Mouse (Mus musculus) embryonic facial prominence, embryonic 11.5 days (tissue): Measurements from ENCODE around the gene Olfr1020. TPM values are rescaled to one million over a fixed set of nuclear protein-coding genes. Genes with fewer than 3 reads are reported as not detected.

Experiments used
- ATAC-seq: fragments of 200-750 bp; cut with Nextera tagmentation; replicated peaks from 2 replicates; pipeline ENCODE4 v1.8.0; 2017; ENCODE audit warnings: low read depth; ENCODE audit not compliant: insufficient number of reproducible peaks, low FRiP score, low TSS enrichment
- DNase-seq: peaks from one replicate; pipeline ENCODE4 v3.0.0-alpha.2; 2015; ENCODE audit warnings: low spot score
- H3K27ac ChIP-seq: fragments of 300-500 bp; sonication (generic); replicated peaks from 2 replicates; pipeline ENCODE4 v1.5.1; 2014; ENCODE audit warnings: mild to moderate bottlenecking, low read depth, low read length, control low read depth
- H3K27me3 ChIP-seq: fragments of 300-500 bp; sonication (generic); 2 replicates; pipeline ENCODE4 v1.6.1; 2014; ENCODE audit warnings: mild to moderate bottlenecking, low read length, moderate library complexity, mixed read lengths; ENCODE audit not compliant: control insufficient read depth, insufficient read depth
- H3K36me3 ChIP-seq: fragments of 300-500 bp; sonication (generic); replicated peaks from 2 replicates; pipeline ENCODE4 v1.6.1; 2014; ENCODE audit warnings: low read depth, mild to moderate bottlenecking, low read length, moderate library complexity, mixed read lengths; ENCODE audit not compliant: control insufficient read depth, insufficient read depth
- H3K4me1 ChIP-seq: fragments of 300-500 bp; sonication (generic); 2 replicates; pipeline ENCODE4 v1.6.1; 2014; ENCODE audit warnings: low read length, mixed read lengths; ENCODE audit not compliant: control insufficient read depth, insufficient read depth
- H3K4me2 ChIP-seq: fragments of 300-500 bp; sonication (generic); 2 replicates; pipeline ENCODE4 v1.6.1; 2014; ENCODE audit warnings: low read depth, mild to moderate bottlenecking, control low read depth, low read length, moderate library complexity
- H3K4me3 ChIP-seq: fragments of 300-500 bp; sonication (generic); 2 replicates; pipeline ENCODE4 v1.5.1; 2014; ENCODE audit warnings: low read depth, low read length, control low read depth
- H3K9ac ChIP-seq: fragments of 300-500 bp; sonication (generic); replicated peaks from 2 replicates; pipeline ENCODE4 v1.6.1; 2014; ENCODE audit warnings: mild to moderate bottlenecking, control low read depth, low read length
- H3K9me3 ChIP-seq: fragments of 300-500 bp; sonication (generic); replicated peaks from 2 replicates; pipeline ENCODE4 v1.6.1; 2016; ENCODE audit warnings: mild to moderate bottlenecking, low read length, inconsistent platforms, mixed read lengths; ENCODE audit not compliant: control insufficient read depth
- WGBS: fragments of 180-500 bp; shearing (Covaris S2); extraction: QIAGEN DNeasy Blood & Tissue Kit; methylation state at CpG from one replicate; pipeline ENCODE4 v1.1.7; 2014; 5-methylcytosine and 5-hydroxymethylcytosine counted together
- polyA plus RNA-seq: library from polyadenylated mRNA; unstranded; fragments of >200 nt; fragmentation: Nextera tagmentation; extraction: Ambion mirVana; gene quantifications from 2 replicates; pipeline ENCODE4 v1.2.1, GENCODE M21; 2014

The Olfr1020 gene
- not detected in 2 replicates for polyA plus RNA-seq

DNA sequence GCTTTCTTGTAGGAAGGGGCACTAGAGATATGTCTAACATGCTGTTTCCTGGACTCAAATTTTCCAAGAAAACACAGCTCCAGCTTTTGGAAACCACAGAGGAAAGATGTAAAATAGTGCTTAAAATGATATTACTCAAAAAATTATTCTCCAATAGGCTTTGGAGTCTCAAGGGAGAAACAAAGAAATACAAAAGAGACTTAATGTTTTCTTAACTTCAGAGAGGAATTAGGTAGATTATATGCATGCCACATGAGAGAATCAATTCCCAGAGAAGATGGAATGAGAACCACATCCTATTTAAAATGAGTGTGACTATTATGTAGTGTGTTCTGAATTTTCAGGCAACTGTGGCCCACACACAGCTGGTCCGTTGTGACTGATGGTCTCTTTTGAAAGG is at the start of gene Olfr1020:
Gene Olfr1020, plus strand, starts transcription at position 301 of the 400 bp plus-strand sequence.
- no peaks in the 10 kb centered on the region for H3K9me3 ChIP-seq
- no peak within 1 kb of the TSS for H3K4me3 ChIP-seq
- no peaks in the 10 kb centered on the region for H3K4me1 ChIP-seq
- ATAC-seq = no peak
- no peak within 1 kb of the TSS for H3K27ac ChIP-seq
- DNase-seq = no peak
- no peaks in the 10 kb centered on the region for H3K27me3 ChIP-seq
- H3K9ac ChIP-seq = no peak within 1 kb of the TSS
- WGBS = 76% methylated on average over 1 of the region's 1 CpGs
- H3K4me2 ChIP-seq = no peak within 1 kb of the TSS
- H3K36me3 ChIP-seq = no peaks in the 10 kb centered on the region

GRCm38 (mm10) chr2:85802444-85802843 is 44.4 kb upstream of the Olfr1020 start, which contains the start of gene Olfr1016:
TSS of gene Olfr1016 (minus strand) at chr2:85802544.
- no peaks in the 10 kb centered on the region for H3K4me1 ChIP-seq
- no peaks in the 10 kb centered on the region for H3K27me3 ChIP-seq
- ATAC-seq (no peak), DNase-seq (no peak)
- no peak within 1 kb of the TSS for H3K4me2 ChIP-seq
- H3K9ac ChIP-seq = no peak within 1 kb of the TSS
- no peak within 1 kb of the TSS for H3K27ac ChIP-seq
- H3K9me3 ChIP-seq = no peaks in the 10 kb centered on the region
- 90% methylated on average over 2 of the region's 2 CpGs for WGBS
- no peaks in the 10 kb centered on the region for H3K36me3 ChIP-seq
- H3K4me3 ChIP-seq = no peak within 1 kb of the TSS

DNA sequence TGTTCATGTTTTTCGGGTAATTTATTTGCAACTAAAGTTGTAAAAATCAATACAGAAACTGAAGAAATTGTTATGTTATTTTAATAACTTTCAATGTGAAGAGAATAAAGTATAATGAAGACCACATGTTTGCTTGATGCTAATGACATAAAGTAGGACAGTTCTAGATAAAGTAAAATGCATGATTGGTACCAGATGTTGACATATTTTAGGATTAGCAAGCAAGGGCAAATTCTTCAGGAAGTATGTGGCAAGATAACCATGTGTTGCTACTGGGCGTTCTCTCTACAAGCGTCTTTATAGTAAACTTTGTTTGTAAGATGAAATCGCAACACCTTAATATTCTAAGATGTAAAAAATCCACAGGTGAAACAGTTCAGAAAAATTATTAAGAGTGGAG is 42.3 kb upstream of the Olfr1020 start:
- Histone ChIP-seq H3K36me3 (no peaks in the 10 kb centered on the region), H3K9me3 (no peaks in the 10 kb centered on the region), H3K27ac (no peak overlapping the region), H3K4me1 (no peaks in the 10 kb centered on the region), H3K4me3 (no peak overlapping the region), H3K27me3 (no peaks in the 10 kb centered on the region), H3K9ac (no peak overlapping the region), H3K4me2 (no peak overlapping the region)
- WGBS = 47% methylated on average over 4 of the region's 4 CpGs
- ATAC-seq (no peak), DNase-seq (peak; percentile 73)

GRCm38 (mm10) chr2:85818179-85818578 is 28.7 kb upstream of the Olfr1020 start, which contains the start of gene Olfr1018:
TSS of gene Olfr1018 (plus strand) at chr2:85818479.
- H3K9me3 ChIP-seq = no peaks in the 10 kb centered on the region
- H3K27ac ChIP-seq = no peak within 1 kb of the TSS
- no peaks in the 10 kb centered on the region for H3K27me3 ChIP-seq
- no peaks in the 10 kb centered on the region for H3K36me3 ChIP-seq
- DNase-seq (no peak), ATAC-seq (no peak)
- no peaks in the 10 kb centered on the region for H3K4me1 ChIP-seq
- H3K9ac ChIP-seq = no peak within 1 kb of the TSS
- no peak within 1 kb of the TSS for H3K4me3 ChIP-seq
- no peak within 1 kb of the TSS for H3K4me2 ChIP-seq

DNA sequence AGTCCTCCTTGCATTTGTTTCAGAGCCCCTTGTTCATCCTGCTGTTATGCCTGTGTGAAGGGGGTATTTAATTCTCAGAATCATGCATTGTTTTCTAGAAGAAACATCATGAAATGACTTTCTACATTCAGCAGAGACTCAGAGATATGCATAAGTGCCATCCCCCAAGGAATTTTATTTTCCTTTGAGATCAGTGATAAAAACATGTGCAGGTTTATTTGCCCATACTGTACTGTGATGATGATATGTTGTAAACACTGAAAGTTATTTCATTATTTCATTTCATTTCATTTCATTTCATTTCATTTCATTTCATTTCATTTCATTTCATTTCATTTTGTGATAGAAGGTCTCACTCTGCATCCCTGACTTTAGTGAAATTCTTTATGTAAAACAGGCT is 1.4 kb upstream of the Olfr1020 start, which contains the start of gene Olfr1019:
Gene Olfr1019, minus strand, starts transcription at position 101 of the 400 bp plus-strand sequence.
- H3K27ac ChIP-seq = no peak within 1 kb of the TSS
- no peak within 1 kb of the TSS for H3K9ac ChIP-seq
- DNase-seq (no peak), ATAC-seq (no peak)
- no peak within 1 kb of the TSS for H3K4me2 ChIP-seq
- no peaks in the 10 kb centered on the region for H3K4me1 ChIP-seq
- no peaks in the 10 kb centered on the region for H3K36me3 ChIP-seq
- H3K9me3 ChIP-seq = no peaks in the 10 kb centered on the region
- no peak within 1 kb of the TSS for H3K4me3 ChIP-seq
- no peaks in the 10 kb centered on the region for H3K27me3 ChIP-seq

GRCm38 (mm10) chr2:85868294-85868693 is 21.5 kb downstream of the Olfr1020 start, which contains the start of gene Olfr1022:
TSS of gene Olfr1022 (plus strand) at chr2:85868594.
- H3K27ac ChIP-seq = no peak within 1 kb of the TSS
- no peaks in the 10 kb centered on the region for H3K27me3 ChIP-seq
- H3K9ac ChIP-seq = no peak within 1 kb of the TSS
- WGBS = 53% methylated on average over 2 of the region's 2 CpGs
- no peak within 1 kb of the TSS for H3K4me2 ChIP-seq
- no peaks in the 10 kb centered on the region for H3K36me3 ChIP-seq
- H3K9me3 ChIP-seq = no peaks in the 10 kb centered on the region
- DNase-seq (no peak), ATAC-seq (no peak)
- H3K4me1 ChIP-seq = no peaks in the 10 kb centered on the region
- H3K4me3 ChIP-seq = no peak within 1 kb of the TSS

GRCm38 (mm10) chr2:85885340-85885739 is 38.5 kb downstream of the Olfr1020 start, which contains the start of gene Olfr1023:
TSS of gene Olfr1023 (plus strand) at chr2:85885640.
- H3K9ac ChIP-seq = no peak within 1 kb of the TSS
- H3K4me2 ChIP-seq = no peak within 1 kb of the TSS
- ATAC-seq = no peak
- no peaks in the 10 kb centered on the region for H3K36me3 ChIP-seq
- H3K9me3 ChIP-seq = no peaks in the 10 kb centered on the region
- WGBS = 77% methylated on average over 2 of the region's 2 CpGs
- H3K4me3 ChIP-seq = no peak within 1 kb of the TSS
- no peak for DNase-seq
- no peaks in the 10 kb centered on the region for H3K4me1 ChIP-seq
- no peaks in the 10 kb centered on the region for H3K27me3 ChIP-seq
- no peak within 1 kb of the TSS for H3K27ac ChIP-seq
